8 mouse cellular contexts compared by ENCODE assay signal in the genomic region with DNA sequence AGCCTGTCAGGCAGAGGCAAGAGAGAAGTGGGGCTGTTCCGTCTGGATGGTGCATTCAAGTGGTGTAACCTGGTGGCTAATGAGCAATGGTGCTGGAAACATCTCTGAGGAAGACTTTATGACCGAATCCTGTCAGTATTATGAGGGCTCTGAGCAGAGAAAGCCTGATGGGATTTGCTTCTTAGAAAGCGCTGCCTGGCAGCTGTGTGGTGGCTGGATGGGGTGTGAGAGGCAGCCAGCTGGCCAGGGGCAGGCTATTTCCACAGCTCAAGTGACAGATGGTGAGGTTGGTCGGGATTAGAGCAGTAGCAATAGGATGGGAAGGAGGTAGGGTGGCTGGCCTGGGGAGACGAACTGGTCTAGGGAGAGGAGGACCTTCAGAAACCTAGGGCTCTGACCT. TPM values are rescaled to one million over a fixed set of nuclear protein-coding genes. Genes with fewer than 3 reads are reported as not detected.
DNase-seq lines count a peak whose midpoint lies in the region; ATAC-seq and TF ChIP-seq lines count a peak whose summit lies in the region.

No protein-coding gene starts in this region.

- H3K4me1 ChIP-seq in lung, embryonic 15.5 days = peaks cover 15% of the 10 kb centered on the region
- peaks cover 7% of the 10 kb centered on the region for H3K4me1 ChIP-seq in limb, embryonic 14.5 days (ENCODE audit: control insufficient read depth, insufficient read depth, low read length)
- peaks cover 12% of the 10 kb centered on the region; the same call in 1 of the 2 replicates for H3K4me1 ChIP-seq in stomach, embryonic 15.5 days

- peak overlapping the region; percentile 45; the same call in 1 of the 2 replicates for H3K27ac ChIP-seq in lung, embryonic 15.5 days
- peak overlapping the region; percentile 6; the same call in 1 of the 2 replicates for H3K27ac ChIP-seq in limb, embryonic 14.5 days (replicated peaks; ENCODE audit: low read depth, low read length)
- peak overlapping the region; percentile 70 for H3K27ac ChIP-seq in stomach, embryonic 15.5 days

- H3K9me3 ChIP-seq in lung, embryonic 15.5 days = no peaks in the 10 kb centered on the region
- H3K9me3 ChIP-seq in limb, embryonic 14.5 days (ENCODE audit: control insufficient read depth, low read length) = no peaks in the 10 kb centered on the region
- no peaks in the 10 kb centered on the region for H3K9me3 ChIP-seq in stomach, embryonic 15.5 days

- DNase-seq in gastrocnemius, postnatal 14 days = peak; percentile 53
- DNase-seq in gastrocnemius, postnatal 10 days = no peak
- no peak for DNase-seq in lung, postnatal 4 days
- DNase-seq in limb, embryonic 14.5 days (ENCODE audit: low spot score) = peak; percentile 48
- no peak for DNase-seq in left cerebral cortex, adult 8-10 months (ENCODE audit: low spot score in 2 of 2)

- no peak for ATAC-seq in lung, embryonic 15.5 days (ENCODE audit: borderline replicate concordance, extremely low read depth, low FRiP score, low TSS enrichment)
- peak; percentile 42; the same call in 1 of the 2 replicates for ATAC-seq in limb, embryonic 14.5 days (ENCODE audit: low FRiP score, low read depth)
- ATAC-seq in stomach, embryonic 15.5 days (ENCODE audit: insufficient read depth, low FRiP score, low read depth) = no peak
- ATAC-seq in erythroblast, adult 5-6 weeks (replicated peaks; ENCODE audit: low FRiP score, poor library complexity, severe bottlenecking) = no peak

- intact Hi-C loops in gastrocnemius, postnatal 14 days (cut with DNase I; ENCODE audit: low total_unique reads) = no loop called here

- no peaks in the 10 kb centered on the region for H3K27me3 ChIP-seq in lung, embryonic 15.5 days
- H3K27me3 ChIP-seq in limb, embryonic 14.5 days (ENCODE audit: control insufficient read depth, insufficient read depth, low read length) = no peaks in the 10 kb centered on the region
- H3K27me3 ChIP-seq in stomach, embryonic 15.5 days (replicated peaks) = no peaks in the 10 kb centered on the region

- H3K36me3 ChIP-seq in lung, embryonic 15.5 days = no peaks in the 10 kb centered on the region
- 0 out of 2 replicates have a peak, but pooled peaks cover under 1% of the 10 kb centered on the region for H3K36me3 ChIP-seq in limb, embryonic 14.5 days (ENCODE audit: control insufficient read depth, insufficient read depth, low read length)
- peaks cover 6% of the 10 kb centered on the region; the same call in 1 of the 2 replicates for H3K36me3 ChIP-seq in stomach, embryonic 15.5 days

- no peak overlapping the region for H3K4me3 ChIP-seq in lung, embryonic 15.5 days
- no peak overlapping the region for H3K4me3 ChIP-seq in limb, embryonic 14.5 days (replicated peaks; ENCODE audit: low read length)
- H3K4me3 ChIP-seq in stomach, embryonic 15.5 days (replicated peaks) = no peak overlapping the region

- TF ChIP-seq POLR2A in limb, embryonic 14.5 days (IDR thresholded peaks at IDR 0.05; ENCODE audit: borderline replicate concordance, extremely low read depth, insufficient read depth, insufficient read length) = no peak

- 72% methylated on average over 5 of the region's 5 CpGs for WGBS in lung, embryonic 15.5 days
- WGBS in limb, embryonic 14.5 days = 52% methylated on average over 5 of the region's 5 CpGs
- 76% methylated on average over 5 of the region's 5 CpGs for WGBS in stomach, embryonic 15.5 days

- H3K4me2 ChIP-seq in lung, embryonic 15.5 days = peak overlapping the region; percentile 69
- H3K4me2 ChIP-seq in limb, embryonic 14.5 days (replicated peaks; ENCODE audit: low read depth, low read length, severe bottlenecking) = peak overlapping the region; percentile 56
- no peak overlapping the region for H3K4me2 ChIP-seq in stomach, embryonic 15.5 days

- H3K9ac ChIP-seq in lung, embryonic 15.5 days = 0 out of 2 replicates have a peak overlapping the region, but pooled peaks have one; percentile 39
- 0 out of 2 replicates have a peak overlapping the region, but pooled peaks have one; percentile 25 for H3K9ac ChIP-seq in limb, embryonic 14.5 days (ENCODE audit: low read depth, low read length, severe bottlenecking)
- H3K9ac ChIP-seq in stomach, embryonic 15.5 days = no peak overlapping the region

RNA-seq across cellular contexts. Expression of a gene that starts 12.7 kb away (rescaled TPM):
- 1 to 10 TPM; 1.1 to 1.8 TPM for total RNA-seq in gastrocnemius, postnatal 14 days (2021)
- 1 to 10 TPM; 1.7 to 2.2 TPM for total RNA-seq in gastrocnemius, postnatal 10 days (2021)
- polyA plus RNA-seq in lung, embryonic 15.5 days (2015; fragmentation: Nextera tagmentation; extraction: Ambion mirVana) = 7.7 and 7.8 TPM in 2 replicates
- 11.1 and 11.4 TPM in 2 replicates for polyA plus RNA-seq in limb, embryonic 14.5 days (2012; rRNA removed)
- polyA plus RNA-seq in limb, embryonic 14.5 days (2014; fragmentation: Nextera tagmentation; extraction: Ambion mirVana) = 5.5 and 5.8 TPM in 2 replicates
- 10.6 and 10.9 TPM in 2 replicates for polyA plus RNA-seq in stomach, embryonic 15.5 days (2015; fragmentation: Nextera tagmentation; extraction: Ambion mirVana)
- total RNA-seq in erythroblast, adult 5-6 weeks (2015; ENCODE audit: low replicate concordance) = not detected in 2 replicates
- 0.77 TPM in 1 of 2 replicates, not detected in the other for total RNA-seq in erythroblast, adult 5-6 weeks (2017; ENCODE audit: low replicate concordance)
- total RNA-seq in left cerebral cortex, adult 8-10 months (2022) = 100 to 1,000 TPM; 107 to 111 (median 108) TPM

RNA-seq across cellular contexts. Expression of a gene that starts 16.0 kb away (rescaled TPM):
- 1 to 10 TPM; 3.3 to 3.9 TPM for total RNA-seq in gastrocnemius, postnatal 14 days (2021)
- 1 to 10 TPM; 4.6 to 6.6 TPM for total RNA-seq in gastrocnemius, postnatal 10 days (2021)
- polyA plus RNA-seq in lung, embryonic 15.5 days (2015; fragmentation: Nextera tagmentation; extraction: Ambion mirVana) = 11.0 and 12.5 TPM in 2 replicates
- 6.3 and 7.1 TPM in 2 replicates for polyA plus RNA-seq in limb, embryonic 14.5 days (2012; rRNA removed)
- 10.1 and 11.7 TPM in 2 replicates for polyA plus RNA-seq in limb, embryonic 14.5 days (2014; fragmentation: Nextera tagmentation; extraction: Ambion mirVana)
- polyA plus RNA-seq in stomach, embryonic 15.5 days (2015; fragmentation: Nextera tagmentation; extraction: Ambion mirVana) = 10.4 and 12.0 TPM in 2 replicates
- 3.7 and 5.0 TPM in 2 replicates for total RNA-seq in erythroblast, adult 5-6 weeks (2015; ENCODE audit: low replicate concordance)
- 7.3 and 11.2 TPM in 2 replicates for total RNA-seq in erythroblast, adult 5-6 weeks (2017; ENCODE audit: low replicate concordance)
- 1 to 10 TPM; 8.4 to 9.4 (median 9.2) TPM for total RNA-seq in left cerebral cortex, adult 8-10 months (2022)

RNA-seq across cellular contexts. Expression of a gene that starts 32.6 kb away (rescaled TPM):
- 1 to 10 TPM in 1 of 2 experiments, under 1 TPM in 1; 0.38 to 1.1 TPM for total RNA-seq in gastrocnemius, postnatal 14 days (2021)
- total RNA-seq in gastrocnemius, postnatal 10 days (2021) = 1 to 10 TPM in 1 of 2 experiments, under 1 TPM in 1; 0.85 to 1.2 TPM
- polyA plus RNA-seq in lung, embryonic 15.5 days (2015; fragmentation: Nextera tagmentation; extraction: Ambion mirVana) = 1.6 and 2.2 TPM in 2 replicates
- 1.8 and 2.1 TPM in 2 replicates for polyA plus RNA-seq in limb, embryonic 14.5 days (2012; rRNA removed)
- 1.9 and 2.2 TPM in 2 replicates for polyA plus RNA-seq in limb, embryonic 14.5 days (2014; fragmentation: Nextera tagmentation; extraction: Ambion mirVana)
- polyA plus RNA-seq in stomach, embryonic 15.5 days (2015; fragmentation: Nextera tagmentation; extraction: Ambion mirVana) = 33.7 and 52.1 TPM in 2 replicates
- 0.58 and 1.5 TPM in 2 replicates for total RNA-seq in erythroblast, adult 5-6 weeks (2015; ENCODE audit: low replicate concordance)
- 1.5 and 3.2 TPM in 2 replicates for total RNA-seq in erythroblast, adult 5-6 weeks (2017; ENCODE audit: low replicate concordance)
- total RNA-seq in left cerebral cortex, adult 8-10 months (2022) = under 1 TPM; 0.21 to 0.89 (median 0.41) TPM

RNA-seq across cellular contexts. Expression of a gene that starts 58.8 kb away (rescaled TPM):
- total RNA-seq in gastrocnemius, postnatal 14 days (2021) = under 1 TPM; 0.07 to 0.10 TPM
- total RNA-seq in gastrocnemius, postnatal 10 days (2021) = under 1 TPM; 0.05 to 0.20 TPM
- 0.44 and 1.2 TPM in 2 replicates for polyA plus RNA-seq in lung, embryonic 15.5 days (2015; fragmentation: Nextera tagmentation; extraction: Ambion mirVana)
- 0.12 and 0.15 TPM in 2 replicates for polyA plus RNA-seq in limb, embryonic 14.5 days (2012; rRNA removed)
- 0.35 and 0.37 TPM in 2 replicates for polyA plus RNA-seq in limb, embryonic 14.5 days (2014; fragmentation: Nextera tagmentation; extraction: Ambion mirVana)
- polyA plus RNA-seq in stomach, embryonic 15.5 days (2015; fragmentation: Nextera tagmentation; extraction: Ambion mirVana) = 0.33 and 0.57 TPM in 2 replicates
- not detected in 2 replicates for total RNA-seq in erythroblast, adult 5-6 weeks (2015; ENCODE audit: low replicate concordance)
- total RNA-seq in erythroblast, adult 5-6 weeks (2017; ENCODE audit: low replicate concordance) = 0.14 TPM in 1 of 2 replicates, not detected in the other
- under 1 TPM; 0.18 to 0.37 (median 0.29) TPM for total RNA-seq in left cerebral cortex, adult 8-10 months (2022)

Comparison
In these comparisons a context has a peak if more than half of its experiments do, and no peak if none do; other contexts are left out.
1. DNase-seq: peak in gastrocnemius, postnatal 14 days (single experiment) and limb, embryonic 14.5 days (single experiment); none in gastrocnemius, postnatal 10 days (single experiment), lung, postnatal 4 days (0 of 2) and left cerebral cortex, adult 8-10 months (0 of 2).
2. H3K27ac ChIP-seq: peak in every context shown above with its lines; median percentile 70 in stomach, embryonic 15.5 days; 45 in lung, embryonic 15.5 days; 6 in limb, embryonic 14.5 days.
3. RNA of a gene that starts 12.7 kb away (total RNA-seq): 107 to 111 TPM in left cerebral cortex, adult 8-10 months; 1.7 to 2.2 TPM in gastrocnemius, postnatal 10 days, 1.1 to 1.8 TPM in gastrocnemius, postnatal 14 days and 0.77 TPM in erythroblast, adult 5-6 weeks; every median in the first group is over 10 times any median in the second.